Mouse (Mus musculus) adrenal gland, postnatal 36 days (tissue): ENCODE measurements around the gene App. TPM values are rescaled to one million over a fixed set of nuclear protein-coding genes. Genes with fewer than 3 reads are reported as not detected.

ENCODE experiments used
- DNase-seq, 2 experiments: peaks; one replicate each; pipeline ENCODE4 v3.0.0; 2021; ENCODE audit warnings: mixed read lengths in 1 of 2
- total RNA-seq, 2 experiments: library from RNA; stranded (reverse); gene quantifications; 2 replicates each; pipeline ENCODE4 v1.2.3; 2021

App gene
- total RNA-seq, 2 experiments from 2014 or later, result 345 to 351 TPM

DNA sequence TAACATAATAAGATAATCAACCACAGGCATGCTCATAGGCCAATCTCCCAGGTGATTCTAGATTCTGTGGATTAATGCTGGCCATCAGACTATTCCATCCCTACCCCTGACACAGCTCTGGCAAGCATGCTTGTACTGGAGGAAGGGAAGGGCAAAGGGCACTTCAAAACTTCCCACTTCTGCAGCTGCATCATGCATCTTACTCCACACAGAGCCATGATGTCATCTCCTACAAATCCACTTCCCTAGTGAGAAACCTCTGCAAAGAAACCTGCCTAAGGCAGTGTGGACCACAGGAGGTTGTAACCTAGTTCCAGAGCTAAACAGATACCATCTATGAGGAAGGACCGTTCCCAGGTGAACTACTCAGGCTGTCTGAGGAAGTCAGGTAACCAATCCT, 89.4 kb downstream of the App start:
- no peak for DNase-seq

DNA sequence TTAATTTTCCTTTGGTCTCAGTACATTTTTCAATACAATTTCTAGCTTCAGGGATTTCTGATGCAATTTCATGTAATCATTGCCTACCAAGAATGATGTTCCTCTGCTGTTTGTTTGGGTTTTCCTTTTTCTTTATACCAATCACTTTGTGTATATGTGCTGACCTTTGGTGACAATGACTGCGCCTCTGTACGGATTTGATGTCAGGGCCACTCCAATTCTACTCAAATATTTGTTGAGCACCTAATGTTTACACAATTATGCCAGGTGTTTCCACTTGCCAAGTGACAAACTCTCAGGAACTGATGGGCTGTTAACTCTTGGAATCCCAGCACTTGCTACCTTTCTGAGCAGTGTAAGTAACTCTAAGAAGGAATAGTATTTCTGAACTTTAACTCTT, 98.2 kb downstream of the App start:
- no peak for DNase-seq

DNA sequence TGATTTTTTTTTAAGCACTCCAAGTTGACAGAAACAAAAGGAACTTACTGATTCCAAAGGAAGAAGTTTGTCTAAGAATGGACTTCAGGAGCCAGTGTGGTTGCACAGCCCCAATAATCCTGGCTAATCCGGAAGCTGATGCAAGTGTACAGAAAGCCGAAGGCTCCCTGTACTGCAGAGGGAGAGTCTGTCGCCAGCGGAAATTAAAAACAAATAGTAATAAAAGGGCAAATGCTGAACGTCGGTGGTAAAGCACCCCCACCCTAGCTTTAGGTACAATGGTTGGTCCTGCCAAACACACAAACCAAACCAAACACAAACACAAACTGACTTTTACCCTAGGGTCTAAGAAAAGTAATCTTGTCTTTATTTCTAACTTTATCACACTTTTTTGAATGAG, 98.7 kb downstream of the App start:
- no peak for DNase-seq

DNA sequence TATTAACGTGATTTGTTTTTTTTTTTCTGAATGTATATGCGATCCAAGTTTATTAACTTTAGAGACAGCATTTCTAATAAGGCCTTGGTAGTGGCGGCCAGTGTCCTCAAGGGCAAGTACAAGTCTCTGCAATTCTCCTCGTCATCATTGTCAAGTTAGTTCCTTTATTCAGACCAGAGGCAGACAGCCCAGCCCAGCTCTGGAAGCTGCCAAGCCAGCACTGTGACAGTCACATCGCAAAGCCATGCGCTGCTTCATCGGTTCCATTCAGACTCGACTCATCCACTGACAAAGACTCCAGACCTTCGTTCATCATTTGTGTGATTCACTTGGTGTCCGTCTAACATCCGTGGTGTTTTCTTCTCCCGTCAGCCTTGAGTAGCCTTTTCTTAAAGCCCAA, 100.9 kb downstream of the App start:
- peak; percentile 25 to 44 for DNase-seq

- DNase-seq, result no peak
These were observed 101.8 kb downstream of the App start for GRCm38 (mm10) chr16:85071791-85072190.

GRCm38 (mm10) chr16:85071248-85071647, 102.3 kb downstream of the App start:
- DNase-seq, result no peak

DNA sequence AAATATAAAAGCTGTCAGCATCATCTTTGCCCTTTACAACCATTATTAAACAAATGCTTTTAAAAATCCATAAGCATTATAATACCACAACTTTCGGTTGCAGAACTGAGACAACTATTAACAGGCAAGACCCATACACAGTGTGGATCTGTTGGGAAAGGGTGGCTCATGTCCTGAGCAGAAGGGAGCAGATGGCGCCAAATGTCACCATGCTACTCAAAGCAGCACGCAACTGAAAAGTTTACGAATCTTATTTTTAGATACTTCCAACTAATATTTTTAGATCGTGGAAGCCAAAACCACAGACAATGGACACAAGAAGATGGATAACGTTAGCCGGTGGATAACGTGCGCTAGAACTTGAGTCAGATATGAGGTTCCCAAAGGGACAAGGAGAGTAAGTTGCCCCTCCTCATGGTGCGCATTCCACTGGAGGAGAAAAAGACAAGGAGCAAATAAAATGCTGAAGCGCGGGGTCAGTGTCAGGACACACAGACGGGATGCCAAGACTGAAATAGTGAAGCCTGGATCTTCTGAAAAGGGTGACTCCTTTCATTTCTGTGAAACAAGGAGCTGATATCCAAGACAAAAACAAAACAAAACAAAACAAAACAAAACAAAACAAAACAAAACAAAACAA, 106.2 kb downstream of the App start:
- no peak for DNase-seq

GRCm38 (mm10) chr16:85066227-85066626, 107.3 kb downstream of the App start:
- no peak for DNase-seq

DNA sequence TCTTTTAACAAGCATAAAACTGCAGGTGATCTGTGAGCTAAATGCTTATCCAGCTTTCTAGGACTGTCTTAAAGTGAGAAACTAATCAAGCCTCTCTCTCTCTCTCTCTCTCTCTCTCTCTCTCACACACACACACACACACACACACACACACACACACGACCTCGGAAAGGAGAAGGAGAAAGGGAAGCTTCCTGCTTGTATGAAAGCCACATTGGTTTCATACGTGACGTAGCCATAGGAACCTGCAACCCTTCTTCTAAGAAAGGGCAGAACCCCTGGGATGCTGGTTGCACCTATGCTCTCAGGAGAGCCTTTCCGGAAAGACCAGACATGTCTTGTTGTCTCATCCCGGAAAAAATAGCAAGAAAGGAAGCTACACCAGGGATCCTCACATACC, 108.8 kb downstream of the App start:
- DNase-seq, result no peak

DNA sequence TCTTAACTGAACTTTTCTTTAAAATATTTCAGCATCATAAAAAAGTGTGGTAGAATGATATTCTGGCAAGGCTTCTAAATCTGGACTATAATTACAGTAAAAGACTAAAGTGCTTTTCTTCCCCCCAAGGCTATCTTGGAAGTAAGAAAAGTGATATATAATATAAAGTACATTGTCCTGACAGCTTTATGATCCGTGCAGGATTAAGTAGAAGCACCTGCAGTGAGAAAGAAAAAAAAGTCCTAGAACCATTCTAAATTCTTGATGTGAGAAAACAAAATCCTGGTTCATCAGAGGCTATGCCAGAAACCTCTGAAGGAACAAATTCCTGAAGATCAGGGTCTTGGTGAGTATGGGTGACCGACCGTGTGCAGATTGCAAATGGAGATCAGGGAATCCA, 110.8 kb downstream of the App start:
- no peak for DNase-seq

GRCm38 (mm10) chr16:85061725-85062124, 111.8 kb downstream of the App start:
- peak; percentile 36 to 49 for DNase-seq

DNA sequence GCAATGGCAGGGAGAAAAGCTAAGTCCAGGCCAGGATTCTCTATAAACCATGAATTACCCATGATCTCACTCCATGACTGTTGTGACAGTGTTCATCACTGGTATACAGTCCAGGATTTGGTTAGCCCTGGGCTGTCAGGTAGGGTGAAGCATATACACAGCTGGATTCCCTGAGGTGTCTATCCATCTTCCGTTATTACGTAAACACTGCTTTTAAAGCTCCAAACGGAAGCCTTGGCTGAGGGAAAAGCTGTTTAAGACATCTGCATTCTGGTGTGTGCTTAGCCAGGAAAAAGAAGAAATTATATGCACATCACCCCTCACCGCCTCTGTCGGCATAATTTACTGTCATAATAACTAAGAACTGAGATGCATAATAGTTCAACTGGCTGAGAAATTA, 115.4 kb downstream of the App start:
- DNase-seq, result no peak

DNA sequence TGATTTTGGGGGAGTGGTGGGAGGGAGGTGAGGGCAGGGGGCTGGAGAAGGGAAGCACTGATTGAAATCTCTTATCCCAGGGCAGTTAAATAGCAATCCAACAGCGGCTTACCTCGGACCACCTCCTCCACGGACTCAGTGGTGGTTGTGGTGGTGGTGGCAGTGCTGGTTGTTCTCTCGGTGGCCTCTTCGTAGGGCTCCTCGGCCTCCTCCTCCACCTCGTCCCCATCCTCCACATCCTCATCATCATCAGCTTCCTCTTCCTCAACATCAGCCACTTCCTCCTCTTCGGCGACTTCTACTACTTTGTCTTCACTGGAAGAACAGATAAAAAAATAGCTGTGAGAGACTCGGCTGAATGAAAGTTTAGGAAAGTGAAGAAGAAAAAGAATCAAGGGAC, 117.4 kb downstream of the App start:
- no peak for DNase-seq

- no peak for DNase-seq
These were observed 119.6 kb downstream of the App start for GRCm38 (mm10) chr16:85053996-85054395.

DNA sequence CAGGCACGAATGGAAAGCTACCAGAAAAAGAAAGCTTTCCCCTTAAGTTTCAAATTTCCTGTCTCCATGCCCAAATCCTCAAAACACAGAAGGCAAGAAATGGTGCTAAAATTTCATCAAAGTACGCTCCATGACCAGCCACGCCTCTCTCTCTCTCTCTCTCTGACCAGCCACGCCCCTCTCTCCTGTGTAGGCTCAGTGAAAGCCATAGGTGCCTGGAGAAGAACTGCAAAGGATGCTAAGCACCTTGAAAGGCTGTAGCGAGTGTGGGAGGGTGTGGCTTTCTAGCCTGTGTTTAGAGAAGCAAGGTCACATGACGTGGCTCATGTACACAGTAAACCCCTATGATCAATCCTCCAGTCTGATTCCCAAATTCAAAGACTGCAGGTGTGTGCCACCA, 126.3 kb downstream of the App start:
- no peak for DNase-seq

DNA sequence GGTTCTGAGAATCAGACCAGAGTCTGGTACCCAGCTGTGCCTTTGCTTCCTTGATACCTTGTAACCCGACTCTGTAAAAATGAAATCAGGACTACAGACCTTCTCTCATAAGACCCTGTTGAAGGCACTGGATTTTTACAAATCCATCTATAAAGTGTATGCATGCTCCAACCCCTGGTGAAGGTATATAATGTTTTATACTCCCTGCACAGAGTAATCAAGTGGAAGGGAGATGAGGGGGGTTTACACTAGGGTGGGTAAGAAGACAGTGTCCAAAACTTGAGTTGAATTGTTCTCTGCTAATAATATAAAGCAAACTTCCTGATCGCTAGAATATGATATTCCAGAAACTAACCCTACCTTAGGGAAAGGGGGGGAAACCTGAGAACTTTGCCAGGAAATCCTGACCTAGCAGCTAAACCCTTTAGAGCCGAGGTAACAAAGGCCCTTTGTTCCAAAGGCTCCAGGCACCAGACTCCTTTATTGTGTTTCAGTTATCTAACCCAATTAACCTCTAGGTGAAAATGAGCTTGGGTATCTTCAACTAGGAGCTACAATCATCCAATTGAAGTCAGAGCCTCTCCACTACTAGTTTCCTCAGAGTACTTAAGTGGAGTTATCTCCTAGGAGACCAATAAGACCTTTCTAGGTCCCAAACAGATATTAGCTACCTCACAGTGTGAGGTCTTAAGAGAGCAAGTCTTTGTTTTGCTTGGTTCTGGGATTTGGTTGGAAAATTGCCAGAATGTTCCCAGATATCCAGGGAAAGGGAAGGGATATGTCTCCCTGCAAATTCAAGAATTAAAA, 132.2 kb downstream of the App start:
- no peak for DNase-seq

- no peak for DNase-seq
These were observed 134.8 kb downstream of the App start for GRCm38 (mm10) chr16:85038731-85039130.

DNA sequence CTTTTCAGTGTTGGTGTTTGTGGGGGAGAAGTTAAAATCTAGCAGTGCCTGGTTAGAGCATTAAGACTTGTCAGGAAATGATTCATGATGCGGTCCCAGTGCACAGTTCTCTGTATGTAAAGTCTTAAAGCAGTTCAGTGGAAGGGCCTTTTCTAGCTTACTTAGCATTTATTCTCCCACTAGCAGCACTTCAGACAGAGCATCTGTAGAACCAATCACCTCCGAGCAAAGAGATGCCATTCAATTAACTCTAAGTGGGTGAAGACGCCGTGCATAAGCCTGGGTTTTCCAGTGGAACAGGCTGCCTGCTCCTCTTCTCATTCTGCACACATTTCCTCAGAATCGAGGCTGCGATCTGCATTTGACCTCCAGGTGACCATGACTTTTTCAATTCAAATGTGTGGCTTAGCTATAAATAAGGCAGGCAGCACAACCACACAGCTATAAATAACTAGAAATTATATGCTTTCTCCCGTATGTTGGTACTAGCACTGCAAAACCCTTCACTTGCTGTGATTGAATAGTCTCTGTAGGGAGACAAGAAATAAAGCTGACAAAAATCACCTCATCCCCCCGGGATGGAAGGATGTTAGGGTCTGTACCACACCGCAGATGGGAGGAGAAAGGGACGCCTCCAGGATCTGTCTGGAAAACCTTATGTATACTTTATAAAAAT, 135.5 kb downstream of the App start:
- peak in 1 of 2 experiments; percentile 10 for DNase-seq

- no peak for DNase-seq
These were observed 137.8 kb downstream of the App start for GRCm38 (mm10) chr16:85035815-85036214.

GRCm38 (mm10) chr16:85033747-85034146, 139.8 kb downstream of the App start:
- DNase-seq, result no peak

GRCm38 (mm10) chr16:85030810-85031209, 142.8 kb downstream of the App start:
- no peak for DNase-seq

- DNase-seq, result no peak
These were observed 145.2 kb downstream of the App start for GRCm38 (mm10) chr16:85028396-85028795.

DNA sequence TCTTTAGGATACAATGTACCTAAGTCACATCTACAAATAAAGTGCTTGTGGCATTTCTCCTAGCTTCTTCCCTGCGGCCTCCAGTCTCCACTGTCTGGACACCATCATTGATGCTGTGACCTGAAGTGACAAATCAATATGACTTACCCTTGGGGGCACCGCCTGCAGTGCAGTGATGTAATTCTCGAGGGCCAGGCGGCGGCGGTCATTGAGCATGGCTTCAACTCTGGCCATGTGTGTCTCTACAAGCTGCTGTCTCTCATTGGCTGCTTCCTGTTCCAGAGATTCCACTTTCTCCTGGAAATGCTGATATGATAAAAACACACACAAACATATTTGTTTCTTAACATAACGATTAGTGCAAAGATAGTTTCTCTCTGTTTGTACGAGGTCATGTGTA, 148.9 kb downstream of the App start:
- no peak for DNase-seq
